Mouse (Mus musculus) liver, postnatal 0 days (tissue): ENCODE data around the gene Cmtr2. TPM values are rescaled to one million over a fixed set of nuclear protein-coding genes. Genes with fewer than 3 reads are reported as not detected.

ENCODE experiments used
- ATAC-seq: fragments of 200-750 bp; cut with Nextera tagmentation; 2 replicates; pipeline ENCODE4 v1.8.0; 2017; ENCODE audit warnings: mild to moderate bottlenecking, moderate library complexity
- DNase-seq: peaks from one replicate; pipeline ENCODE4 v3.0.0-alpha.2; 2016
- H3K27ac ChIP-seq: fragments of 300-500 bp; sonication (generic); 2 replicates; pipeline ENCODE4 v1.5.1; 2014; ENCODE audit warnings: antibody characterized with exemption, moderate library complexity, mild to moderate bottlenecking, low read depth
- H3K27me3 ChIP-seq: fragments of 300-500 bp; sonication (generic); 2 replicates; pipeline ENCODE4 v1.6.1; 2014; ENCODE audit warnings: low read length, control low read depth, mixed read lengths; ENCODE audit not compliant: insufficient read depth
- H3K36me3 ChIP-seq: fragments of 300-500 bp; sonication (generic); replicated peaks from 2 replicates; pipeline ENCODE4 v1.6.1; 2014; ENCODE audit warnings: mild to moderate bottlenecking, control low read depth, low read length, moderate library complexity, mixed read lengths; ENCODE audit not compliant: insufficient read depth
- H3K4me1 ChIP-seq: fragments of 300-500 bp; sonication (generic); 2 replicates; pipeline ENCODE4 v1.6.1; 2014; ENCODE audit warnings: antibody characterized with exemption, mild to moderate bottlenecking, control low read depth; ENCODE audit not compliant: insufficient read depth
- H3K4me2 ChIP-seq: fragments of 300-500 bp; sonication (generic); 2 replicates; pipeline ENCODE4 v1.6.1; 2014; ENCODE audit warnings: low read depth, mild to moderate bottlenecking, low read length, moderate library complexity, mixed read lengths
- H3K4me3 ChIP-seq: fragments of 300-500 bp; sonication (generic); 2 replicates; pipeline ENCODE4 v1.5.1; 2014; ENCODE audit warnings: low read depth, low read length
- H3K9ac ChIP-seq: fragments of 300-500 bp; sonication (generic); replicated peaks from 2 replicates; pipeline ENCODE4 v1.6.1; 2014; ENCODE audit warnings: mild to moderate bottlenecking, moderate library complexity
- H3K9me3 ChIP-seq: fragments of 300-500 bp; sonication (generic); 2 replicates; pipeline ENCODE4 v1.6.1; 2016; ENCODE audit warnings: mild to moderate bottlenecking, control low read depth, low read length, mixed read lengths
- CTCF ChIP-seq: sonication (generic); IDR thresholded peaks from 2 replicates; pipeline ENCODE4 v1.5.1; 2016; ENCODE audit warnings: antibody characterized with exemption, low read depth
- EP300 ChIP-seq: IDR thresholded peaks from 2 replicates; pipeline ENCODE4 v1.6.1; 2016; ENCODE audit warnings: antibody characterized with exemption, low read depth, mild to moderate bottlenecking
- WGBS: fragments of 180-500 bp; shearing (Covaris S2); extraction: QIAGEN DNeasy Blood & Tissue Kit; methylation state at CpG from one replicate; pipeline ENCODE4 v1.1.7; 2014; ENCODE audit not compliant: insufficient replicate concordance; 5-methylcytosine and 5-hydroxymethylcytosine counted together
- polyA plus RNA-seq: library from polyadenylated mRNA; unstranded; fragments of >200 nt; fragmentation: Nextera tagmentation; extraction: Ambion mirVana; gene quantifications from 2 replicates; pipeline ENCODE4 v1.2.1, GENCODE M21; 2015

Gene Cmtr2
- polyA plus RNA-seq, 1 experiment from 2014 or later = 2.5 TPM

GRCm38 (mm10) chr8:110216253-110216652, 788 bp downstream of the Cmtr2 start:
- no peak for DNase-seq

GRCm38 (mm10) chr8:110217198-110217597, 1.7 kb downstream of the Cmtr2 start:
- ATAC-seq (no peak), DNase-seq (no peak)
- Histone ChIP-seq H3K27ac (no peak overlapping the region), H3K9me3 (no peaks in the 10 kb centered on the region), H3K36me3 (peaks cover 16% of the 10 kb centered on the region), H3K4me3 (peak overlapping the region; percentile 62), H3K27me3 (no peaks in the 10 kb centered on the region), H3K9ac (no peak overlapping the region), H3K4me1 (peaks cover 15% of the 10 kb centered on the region), H3K4me2 (peak overlapping the region; percentile 83)
- TF ChIP-seq EP300 = no peak
- TF ChIP-seq CTCF = no peak
- WGBS = 41% methylated on average over 5 of the region's 5 CpGs

More at GRCm38 (mm10) chr8:110216253-110216652, 788 bp downstream of the Cmtr2 start:
- WGBS = 72% methylated on average over 5 of the region's 5 CpGs
- Histone ChIP-seq H3K9me3 (no peaks in the 10 kb centered on the region), H3K9ac (no peak overlapping the region), H3K4me2 (no peak overlapping the region), H3K27me3 (no peaks in the 10 kb centered on the region), H3K27ac (no peak overlapping the region), H3K4me3 (no peak overlapping the region), H3K4me1 (peaks cover 15% of the 10 kb centered on the region), H3K36me3 (peaks cover 6% of the 10 kb centered on the region)
- ATAC-seq = no peak
- no peak for TF ChIP-seq CTCF
- no peak for TF ChIP-seq EP300

GRCm38 (mm10) chr8:110217681-110218131, 2.2 kb downstream of the Cmtr2 start:
- ATAC-seq (peak; percentile 99), DNase-seq (peak; percentile 99)
- Histone ChIP-seq H3K27me3 (no peaks in the 10 kb centered on the region), H3K36me3 (peaks cover 20% of the 10 kb centered on the region), H3K9ac (peak overlapping the region; percentile 39; the same call in 1 of the 2 replicates), H3K4me3 (peak overlapping the region; percentile 62), H3K4me1 (peaks cover 15% of the 10 kb centered on the region), H3K4me2 (peak overlapping the region; percentile 83), H3K27ac (no peak overlapping the region), H3K9me3 (no peaks in the 10 kb centered on the region)
- TF ChIP-seq CTCF (no peak), EP300 (no peak)
- WGBS = under 1% methylated on average over 40 of the region's 43 CpGs

GRCm38 (mm10) chr8:110218511-110218910, 3.0 kb downstream of the Cmtr2 start:
- DNase-seq = no peak
- WGBS = 25% methylated on average over 5 of the region's 5 CpGs
- Histone ChIP-seq H3K4me1 (peaks cover 15% of the 10 kb centered on the region), H3K27me3 (no peaks in the 10 kb centered on the region), H3K27ac (no peak overlapping the region), H3K9ac (no peak overlapping the region), H3K4me2 (peak overlapping the region; percentile 83), H3K4me3 (peak overlapping the region; percentile 62), H3K36me3 (peaks cover 28% of the 10 kb centered on the region), H3K9me3 (no peaks in the 10 kb centered on the region)
- no peak for TF ChIP-seq CTCF
- TF ChIP-seq EP300 = no peak
- no peak for ATAC-seq

GRCm38 (mm10) chr8:110220936-110221335, 5.5 kb downstream of the Cmtr2 start:
- Histone ChIP-seq H3K4me1 (peaks cover 15% of the 10 kb centered on the region), H3K4me2 (no peak overlapping the region), H3K27me3 (no peaks in the 10 kb centered on the region), H3K36me3 (peaks cover 30% of the 10 kb centered on the region), H3K4me3 (no peak overlapping the region), H3K9me3 (no peaks in the 10 kb centered on the region), H3K9ac (no peak overlapping the region), H3K27ac (no peak overlapping the region)
- ATAC-seq (no peak), DNase-seq (no peak)
- TF ChIP-seq CTCF = no peak
- WGBS = 90% methylated on average over 14 of the region's 14 CpGs

GRCm38 (mm10) chr8:110230803-110231202, 15.3 kb downstream of the Cmtr2 start:
- Histone ChIP-seq H3K4me3 (no peak overlapping the region), H3K4me1 (no peaks in the 10 kb centered on the region), H3K27me3 (no peaks in the 10 kb centered on the region), H3K9ac (no peak overlapping the region), H3K27ac (no peak overlapping the region), H3K9me3 (no peaks in the 10 kb centered on the region), H3K36me3 (no peaks in the 10 kb centered on the region), H3K4me2 (no peak overlapping the region)
- TF ChIP-seq CTCF (no peak), EP300 (no peak)
- no peak for DNase-seq
- ATAC-seq = no peak
- WGBS = 61% methylated on average over 6 of the region's 6 CpGs
